Mouse (Mus musculus): Measurements from ENCODE around the gene Gm45623. TPM values are rescaled to one million over a fixed set of nuclear protein-coding genes. Genes with fewer than 3 reads are reported as not detected.

The Gm45623 gene
- polyA plus RNA-seq, 1 experiment from 2014 or later: 0.32 TPM

- ATAC-seq (replicated peaks; ENCODE audit: extremely low read depth, insufficient read depth, low FRiP score): no peak
- no peaks in the 10 kb centered on the region for H3K9me3 ChIP-seq (replicated peaks; ENCODE audit: control insufficient read depth, low read length)
These were observed 4.9 kb upstream of the Gm45623 start for GRCm38 (mm10) chr13:56758492-56758891.

GRCm38 (mm10) chr13:56757201-56757600 lies 3.6 kb upstream of the Gm45623 start:
- no peak for ATAC-seq (replicated peaks; ENCODE audit: extremely low read depth, insufficient read depth, low FRiP score)
- WGBS: 63% methylated on average over 12 of the region's 12 CpGs
- H3K27ac ChIP-seq (ENCODE audit: low read length): no peak overlapping the region
- no peak overlapping the region for H3K4me3 ChIP-seq (ENCODE audit: low read length)
- H3K9me3 ChIP-seq (replicated peaks; ENCODE audit: control insufficient read depth, low read length): no peaks in the 10 kb centered on the region
- H3K9ac ChIP-seq (ENCODE audit: low read length): no peak overlapping the region
- no peaks in the 10 kb centered on the region for H3K36me3 ChIP-seq (ENCODE audit: control insufficient read depth, insufficient read depth)
- no peak overlapping the region for H3K4me2 ChIP-seq (ENCODE audit: low read depth, low read length)
- peaks cover 31% of the 10 kb centered on the region for H3K27me3 ChIP-seq (ENCODE audit: control insufficient read depth, insufficient read depth, low read length)
- peaks cover 9% of the 10 kb centered on the region; the same call in 1 of the 2 replicates for H3K4me1 ChIP-seq (ENCODE audit: control insufficient read depth, insufficient read depth, low read length)

More at GRCm38 (mm10) chr13:56758492-56758891, 4.9 kb upstream of the Gm45623 start:
- no peaks in the 10 kb centered on the region for H3K36me3 ChIP-seq (ENCODE audit: control insufficient read depth, insufficient read depth)
- peaks cover 28% of the 10 kb centered on the region for H3K27me3 ChIP-seq (ENCODE audit: control insufficient read depth, insufficient read depth, low read length)
- H3K9ac ChIP-seq (ENCODE audit: low read length): no peak overlapping the region
- H3K27ac ChIP-seq (ENCODE audit: low read length): no peak overlapping the region
- no peak overlapping the region for H3K4me3 ChIP-seq (ENCODE audit: low read length)
- WGBS: 30% methylated on average over 6 of the region's 6 CpGs
- no peak overlapping the region for H3K4me2 ChIP-seq (ENCODE audit: low read depth, low read length)
- H3K4me1 ChIP-seq (ENCODE audit: control insufficient read depth, insufficient read depth, low read length): peaks cover 2% of the 10 kb centered on the region; the same call in 1 of the 2 replicates

DNA sequence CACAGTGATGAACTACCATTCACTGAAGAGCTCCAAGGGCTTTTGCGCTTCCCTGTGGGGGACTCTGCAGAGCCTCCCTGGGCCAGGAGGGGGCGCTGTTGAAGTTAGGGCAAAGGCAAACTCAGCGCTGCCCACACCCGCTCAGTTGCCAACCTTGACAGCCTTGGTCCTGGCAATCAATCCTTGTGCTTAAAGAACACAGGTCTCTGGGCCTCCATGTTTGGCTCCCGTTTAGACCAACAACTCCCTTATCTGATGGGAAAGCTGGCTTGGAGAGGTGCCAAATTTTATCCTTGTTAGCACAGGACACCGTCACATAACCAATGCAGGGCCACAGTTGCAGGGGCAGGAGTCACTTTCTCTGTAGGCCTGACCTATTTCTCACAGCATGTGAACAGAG lies 2.2 kb upstream of the Gm45623 start:
- 54% methylated on average over 6 of the region's 6 CpGs for WGBS
- Histone ChIP-seq H3K9me3 (replicated peaks; ENCODE audit: control insufficient read depth, low read length) (no peaks in the 10 kb centered on the region), H3K4me2 (ENCODE audit: low read depth, low read length) (no peak overlapping the region), H3K4me3 (ENCODE audit: low read length) (no peak overlapping the region), H3K9ac (ENCODE audit: low read length) (no peak overlapping the region), H3K27me3 (ENCODE audit: control insufficient read depth, insufficient read depth, low read length) (peaks cover 45% of the 10 kb centered on the region), H3K36me3 (ENCODE audit: control insufficient read depth, insufficient read depth) (no peaks in the 10 kb centered on the region), H3K4me1 (ENCODE audit: control insufficient read depth, insufficient read depth, low read length) (peaks cover 9% of the 10 kb centered on the region; the same call in 1 of the 2 replicates), H3K27ac (ENCODE audit: low read length) (no peak overlapping the region)
- ATAC-seq (replicated peaks; ENCODE audit: extremely low read depth, insufficient read depth, low FRiP score): no peak

DNA sequence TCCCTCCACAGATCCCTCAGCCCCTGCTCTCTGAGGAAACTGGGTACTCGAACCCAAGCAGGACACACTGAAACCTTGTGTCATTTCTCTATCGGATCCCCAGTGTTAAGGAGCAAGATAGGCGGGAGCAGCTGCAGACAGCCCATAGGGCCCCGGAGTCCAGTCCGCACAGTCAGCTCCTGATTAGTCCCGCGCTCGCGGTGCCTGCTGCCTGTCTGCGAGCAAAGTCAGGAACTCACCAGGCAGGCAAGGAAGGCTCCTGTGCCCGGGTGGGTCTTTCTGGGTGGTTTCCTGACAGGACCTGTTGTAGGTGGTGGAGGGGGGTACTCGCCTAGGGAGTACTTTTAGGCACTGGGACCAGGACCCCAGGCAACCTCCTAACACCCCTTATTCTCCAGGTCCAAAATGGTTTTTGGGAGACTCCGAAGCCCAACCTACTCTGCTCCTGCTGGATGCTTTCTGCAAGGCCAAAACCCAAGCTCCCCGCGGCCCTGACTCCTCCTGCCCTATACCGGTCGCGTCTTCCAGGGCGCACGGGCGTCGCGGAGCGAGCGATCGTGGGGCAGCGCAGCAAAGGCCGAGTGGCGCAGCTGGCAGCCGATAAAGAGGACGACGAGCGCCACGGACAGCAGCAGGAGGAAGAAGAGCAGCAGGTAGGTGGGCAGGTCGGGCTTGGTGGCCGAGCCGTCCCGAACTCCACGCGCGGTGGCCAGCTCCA lies 994 bp downstream of the Gm45623 start:
- no peak for ATAC-seq (replicated peaks; ENCODE audit: extremely low read depth, insufficient read depth, low FRiP score)
- H3K27ac ChIP-seq (ENCODE audit: low read length): no peak overlapping the region
- peaks cover 50% of the 10 kb centered on the region for H3K27me3 ChIP-seq (ENCODE audit: control insufficient read depth, insufficient read depth, low read length)
- peak overlapping the region; percentile 30 for H3K9ac ChIP-seq (ENCODE audit: low read length)
- H3K9me3 ChIP-seq (replicated peaks; ENCODE audit: control insufficient read depth, low read length): no peaks in the 10 kb centered on the region
- 3% methylated on average over 41 of the region's 41 CpGs for WGBS
- H3K4me3 ChIP-seq (ENCODE audit: low read length): peak overlapping the region; percentile 52
- H3K4me2 ChIP-seq (ENCODE audit: low read depth, low read length): peak overlapping the region; percentile 79
- H3K36me3 ChIP-seq (ENCODE audit: control insufficient read depth, insufficient read depth): no peaks in the 10 kb centered on the region
- H3K4me1 ChIP-seq (ENCODE audit: control insufficient read depth, insufficient read depth, low read length): peaks cover 9% of the 10 kb centered on the region; the same call in 1 of the 2 replicates

DNA sequence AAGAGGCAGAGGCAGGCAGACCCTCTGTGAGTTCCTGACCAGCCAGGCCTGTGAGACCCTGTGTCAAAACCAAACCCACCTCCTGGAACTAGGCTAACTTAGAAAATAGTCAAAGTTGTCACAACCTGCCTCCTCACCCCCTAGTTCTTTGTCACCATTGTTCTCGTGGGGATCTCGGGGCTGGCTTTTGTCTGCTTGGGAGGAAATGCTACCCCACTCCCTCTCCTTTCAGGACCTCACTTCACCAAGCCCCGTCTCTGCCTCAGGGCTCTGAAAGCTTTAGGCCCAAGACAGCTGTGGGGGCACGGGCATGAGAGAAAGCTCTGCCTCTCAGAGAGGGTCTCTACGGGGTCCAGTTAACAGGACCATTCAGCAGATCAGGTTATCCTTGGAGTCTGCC lies 1.9 kb downstream of the Gm45623 start:
- Histone ChIP-seq H3K4me2 (ENCODE audit: low read depth, low read length) (no peak overlapping the region), H3K27me3 (ENCODE audit: control insufficient read depth, insufficient read depth, low read length) (peaks cover 50% of the 10 kb centered on the region), H3K4me3 (ENCODE audit: low read length) (no peak overlapping the region), H3K4me1 (ENCODE audit: control insufficient read depth, insufficient read depth, low read length) (peaks cover 9% of the 10 kb centered on the region; the same call in 1 of the 2 replicates), H3K9ac (ENCODE audit: low read length) (no peak overlapping the region), H3K9me3 (replicated peaks; ENCODE audit: control insufficient read depth, low read length) (no peaks in the 10 kb centered on the region), H3K36me3 (ENCODE audit: control insufficient read depth, insufficient read depth) (no peaks in the 10 kb centered on the region), H3K27ac (ENCODE audit: low read length) (no peak overlapping the region)
- WGBS: 53% methylated on average over 5 of the region's 5 CpGs
- ATAC-seq (replicated peaks; ENCODE audit: extremely low read depth, insufficient read depth, low FRiP score): no peak

GRCm38 (mm10) chr13:56749377-56749776 lies 4.2 kb downstream of the Gm45623 start:
- Histone ChIP-seq H3K4me3 (ENCODE audit: low read length) (no peak overlapping the region), H3K36me3 (ENCODE audit: control insufficient read depth, insufficient read depth) (no peaks in the 10 kb centered on the region), H3K4me1 (ENCODE audit: control insufficient read depth, insufficient read depth, low read length) (peaks cover 8% of the 10 kb centered on the region; the same call in 1 of the 2 replicates), H3K27me3 (ENCODE audit: control insufficient read depth, insufficient read depth, low read length) (peaks cover 38% of the 10 kb centered on the region), H3K9ac (ENCODE audit: low read length) (no peak overlapping the region), H3K4me2 (ENCODE audit: low read depth, low read length) (no peak overlapping the region), H3K9me3 (replicated peaks; ENCODE audit: control insufficient read depth, low read length) (no peaks in the 10 kb centered on the region), H3K27ac (ENCODE audit: low read length) (no peak overlapping the region)
- 84% methylated on average over 7 of the region's 7 CpGs for WGBS
- no peak for ATAC-seq (replicated peaks; ENCODE audit: extremely low read depth, insufficient read depth, low FRiP score)

DNA sequence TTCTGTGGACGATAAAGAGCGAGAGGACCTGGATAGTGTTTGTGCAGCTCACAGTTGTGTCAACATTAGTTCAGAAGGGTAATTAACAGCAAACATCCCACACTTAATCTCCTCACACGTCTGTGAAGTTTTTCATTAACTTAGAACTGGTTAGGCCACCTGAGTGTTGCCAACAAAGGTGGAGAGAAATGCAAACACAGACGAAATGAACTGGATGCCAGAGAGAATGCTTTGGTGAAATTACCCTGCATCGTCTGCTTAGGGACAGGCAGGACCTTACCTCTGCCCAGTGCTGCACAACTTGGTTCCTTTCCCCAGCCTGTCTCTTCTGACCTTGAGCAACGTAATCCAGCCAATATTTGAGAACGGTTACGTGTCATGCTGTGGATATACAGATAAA lies 6.1 kb downstream of the Gm45623 start:
- Histone ChIP-seq H3K36me3 (ENCODE audit: control insufficient read depth, insufficient read depth) (no peaks in the 10 kb centered on the region), H3K27ac (ENCODE audit: low read length) (no peak overlapping the region), H3K9ac (ENCODE audit: low read length) (no peak overlapping the region), H3K27me3 (ENCODE audit: control insufficient read depth, insufficient read depth, low read length) (peaks cover 22% of the 10 kb centered on the region), H3K4me3 (ENCODE audit: low read length) (no peak overlapping the region), H3K4me1 (ENCODE audit: control insufficient read depth, insufficient read depth, low read length) (peaks cover under 1% of the 10 kb centered on the region; the same call in 1 of the 2 replicates), H3K4me2 (ENCODE audit: low read depth, low read length) (no peak overlapping the region), H3K9me3 (replicated peaks; ENCODE audit: control insufficient read depth, low read length) (no peaks in the 10 kb centered on the region)
- no peak for ATAC-seq (replicated peaks; ENCODE audit: extremely low read depth, insufficient read depth, low FRiP score)
- WGBS: 52% methylated on average over 8 of the region's 8 CpGs

DNA sequence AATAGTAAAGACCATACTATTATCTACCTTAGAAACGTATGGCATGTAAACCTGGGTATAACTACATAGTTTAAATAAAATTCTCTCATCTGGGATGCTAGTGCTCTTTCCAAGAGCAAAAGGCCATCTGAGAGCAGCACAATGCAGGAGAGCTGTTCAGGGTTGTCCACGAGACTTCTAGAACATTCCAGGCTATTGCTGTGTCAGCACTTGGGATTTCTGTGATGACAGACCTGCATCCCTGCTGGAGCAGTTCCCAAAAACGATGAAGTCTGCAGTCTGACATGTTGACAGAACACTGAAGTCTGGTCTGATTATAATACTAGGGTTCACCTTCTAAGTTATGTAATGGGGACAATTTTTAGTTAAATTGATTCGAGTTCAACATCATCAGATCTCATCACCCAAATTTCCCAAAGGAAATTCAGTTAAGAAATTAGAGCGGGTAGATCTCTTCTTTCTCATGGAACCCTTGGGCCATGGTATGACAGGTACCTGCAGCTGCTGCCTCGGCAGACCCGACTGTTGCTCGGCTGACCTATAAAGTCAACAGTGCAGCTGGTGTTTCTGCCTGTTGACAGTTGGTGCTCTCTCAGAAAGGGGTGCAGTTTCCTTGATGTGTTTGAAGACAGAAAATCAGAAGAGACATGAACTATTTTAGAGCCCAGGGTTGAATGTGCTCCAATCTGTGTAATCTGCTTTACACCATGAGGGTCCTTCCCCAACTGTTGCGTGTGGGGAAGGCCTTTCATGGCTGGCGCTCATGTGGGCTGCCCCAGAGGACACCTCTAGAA lies 6.7 kb downstream of the Gm45623 start:
- Histone ChIP-seq H3K4me1 (ENCODE audit: control insufficient read depth, insufficient read depth, low read length) (no peaks in the 10 kb centered on the region), H3K9me3 (replicated peaks; ENCODE audit: control insufficient read depth, low read length) (no peaks in the 10 kb centered on the region), H3K9ac (ENCODE audit: low read length) (no peak overlapping the region), H3K4me2 (ENCODE audit: low read depth, low read length) (no peak overlapping the region), H3K4me3 (ENCODE audit: low read length) (no peak overlapping the region), H3K27me3 (ENCODE audit: control insufficient read depth, insufficient read depth, low read length) (peaks cover 16% of the 10 kb centered on the region), H3K36me3 (ENCODE audit: control insufficient read depth, insufficient read depth) (no peaks in the 10 kb centered on the region), H3K27ac (ENCODE audit: low read length) (no peak overlapping the region)
- 65% methylated on average over 10 of the region's 10 CpGs for WGBS
- no peak for ATAC-seq (replicated peaks; ENCODE audit: extremely low read depth, insufficient read depth, low FRiP score)

GRCm38 (mm10) chr13:56742325-56742901 lies 11.2 kb downstream of the Gm45623 start:
- Histone ChIP-seq H3K9me3 (replicated peaks; ENCODE audit: control insufficient read depth, low read length) (no peaks in the 10 kb centered on the region), H3K27me3 (ENCODE audit: control insufficient read depth, insufficient read depth, low read length) (no peaks in the 10 kb centered on the region), H3K4me2 (ENCODE audit: low read depth, low read length) (no peak overlapping the region), H3K9ac (ENCODE audit: low read length) (no peak overlapping the region), H3K4me3 (ENCODE audit: low read length) (no peak overlapping the region), H3K36me3 (ENCODE audit: control insufficient read depth, insufficient read depth) (peaks cover 16% of the 10 kb centered on the region), H3K27ac (ENCODE audit: low read length) (no peak overlapping the region), H3K4me1 (ENCODE audit: control insufficient read depth, insufficient read depth, low read length) (no peaks in the 10 kb centered on the region)
- no peak for ATAC-seq (replicated peaks; ENCODE audit: extremely low read depth, insufficient read depth, low FRiP score)
- 83% methylated on average over 6 of the region's 6 CpGs for WGBS

Measured in heart, embryonic 16.5 days (tissue).